Mouse (Mus musculus): ENCODE measurements around the gene Slco6d1. TPM values are rescaled to one million over a fixed set of nuclear protein-coding genes. Genes with fewer than 3 reads are reported as not detected.
"Not testable (repeated sequence)": the region's sequence is repeated elsewhere in the genome, so short reads cannot be mapped to it uniquely, and the experiment has no call there.

The Slco6d1 gene
- polyA plus RNA-seq (2012; fragmentation: generic; extraction: Trizol): not detected

GRCm38 (mm10) chr1:98420824-98421223 lies at the start of gene Slco6d1:
TSS of gene Slco6d1 (plus strand) at chr1:98421124.
- no peaks in the 10 kb centered on the region for H3K27me3 ChIP-seq (ENCODE audit: control insufficient read depth, insufficient read depth, insufficient read length)
- no peaks in the 10 kb centered on the region for H3K79me2 ChIP-seq (ENCODE audit: control insufficient read depth, insufficient read depth)
- no peak within 1 kb of the TSS for H3K4me2 ChIP-seq (ENCODE audit: low read depth)
- H3K36me3 ChIP-seq (ENCODE audit: control insufficient read depth, insufficient read depth): no peaks in the 10 kb centered on the region
- TF ChIP-seq TCF12 (IDR thresholded peaks at IDR 0.05; ENCODE audit: insufficient read depth, poor library complexity, severe bottlenecking): no peak
- TF ChIP-seq POLR2AphosphoS2 (IDR thresholded peaks at IDR 0.05; ENCODE audit: insufficient read length, low read depth): no peak
- no peak for TF ChIP-seq SRF (IDR thresholded peaks at IDR 0.05; ENCODE audit: control insufficient read depth, insufficient read length, low read depth)
- TF ChIP-seq CEBPB (IDR thresholded peaks at IDR 0.05; ENCODE audit: insufficient read depth, poor library complexity, severe bottlenecking): no peak
- no peak for TF ChIP-seq MAX (IDR thresholded peaks at IDR 0.05; ENCODE audit: low read depth)
- TF ChIP-seq MYOD1 (IDR thresholded peaks at IDR 0.05; ENCODE audit: control insufficient read depth in 1 of 3, insufficient read length in 2 of 3, low read depth in 2 of 3): no peak
- no peak for TF ChIP-seq E2F4 (IDR thresholded peaks at IDR 0.05; ENCODE audit: insufficient read depth)
- TF ChIP-seq POLR2A (IDR thresholded peaks at IDR 0.05; ENCODE audit: insufficient read length, low read depth): no peak
- TF ChIP-seq USF1 (IDR thresholded peaks at IDR 0.05; ENCODE audit: low read depth): no peak
- no peak for TF ChIP-seq REST (IDR thresholded peaks at IDR 0.05; ENCODE audit: insufficient read depth, insufficient read length)
- TF ChIP-seq TCF3 (IDR thresholded peaks at IDR 0.05; ENCODE audit: insufficient read length, low read depth): no peak
- no peak for TF ChIP-seq MYOG (IDR thresholded peaks at IDR 0.05; ENCODE audit: control insufficient read depth in 1 of 3, insufficient read depth in 1 of 3, insufficient read length in 2 of 3, low read depth in 2 of 3)
- no peak within 1 kb of the TSS for H3K4me3 ChIP-seq
- no peak within 1 kb of the TSS for H3ac ChIP-seq (ENCODE audit: control insufficient read depth, insufficient read length)

GRCm38 (mm10) chr1:98392001-98392400 lies 28.9 kb upstream of the Slco6d1 start:
- Histone ChIP-seq H3K79me2 (ENCODE audit: control insufficient read depth, insufficient read depth) (no peaks in the 10 kb centered on the region), H3K27me3 (ENCODE audit: control insufficient read depth, insufficient read depth, insufficient read length) (no peaks in the 10 kb centered on the region), H3ac (ENCODE audit: control insufficient read depth, insufficient read length) (no peak overlapping the region), H3K36me3 (ENCODE audit: control insufficient read depth, insufficient read depth) (no peaks in the 10 kb centered on the region), H3K4me2 (ENCODE audit: low read depth) (no peak overlapping the region), H3K4me3 (no peak overlapping the region)
- TF ChIP-seq TCF3 (IDR thresholded peaks at IDR 0.05; ENCODE audit: insufficient read length, low read depth) (no peak), MYOG (IDR thresholded peaks at IDR 0.05; ENCODE audit: control insufficient read depth in 1 of 3, insufficient read depth in 1 of 3, insufficient read length in 2 of 3, low read depth in 2 of 3) (no peak), SRF (IDR thresholded peaks at IDR 0.05; ENCODE audit: control insufficient read depth, insufficient read length, low read depth) (no peak), USF1 (IDR thresholded peaks at IDR 0.05; ENCODE audit: low read depth) (no peak), POLR2AphosphoS2 (IDR thresholded peaks at IDR 0.05; ENCODE audit: insufficient read length, low read depth) (no peak), E2F4 (IDR thresholded peaks at IDR 0.05; ENCODE audit: insufficient read depth) (no peak), POLR2A (IDR thresholded peaks at IDR 0.05; ENCODE audit: insufficient read length, low read depth) (no peak), REST (IDR thresholded peaks at IDR 0.05; ENCODE audit: insufficient read depth, insufficient read length) (no peak), MYOD1 (IDR thresholded peaks at IDR 0.05; ENCODE audit: control insufficient read depth in 1 of 3, insufficient read length in 2 of 3, low read depth in 2 of 3) (no peak), TCF12 (IDR thresholded peaks at IDR 0.05; ENCODE audit: insufficient read depth, poor library complexity, severe bottlenecking) (no peak), MAX (IDR thresholded peaks at IDR 0.05; ENCODE audit: low read depth) (no peak), CEBPB (IDR thresholded peaks at IDR 0.05; ENCODE audit: insufficient read depth, poor library complexity, severe bottlenecking) (no peak)

- no peak for TF ChIP-seq POLR2A (IDR thresholded peaks at IDR 0.05; ENCODE audit: insufficient read length, low read depth)
- TF ChIP-seq SRF (IDR thresholded peaks at IDR 0.05; ENCODE audit: control insufficient read depth, insufficient read length, low read depth): no peak
- no peak for TF ChIP-seq USF1 (IDR thresholded peaks at IDR 0.05; ENCODE audit: low read depth)
- TF ChIP-seq CEBPB (IDR thresholded peaks at IDR 0.05; ENCODE audit: insufficient read depth, poor library complexity, severe bottlenecking): no peak
- TF ChIP-seq TCF3 (IDR thresholded peaks at IDR 0.05; ENCODE audit: insufficient read length, low read depth): no peak
- TF ChIP-seq TCF12 (IDR thresholded peaks at IDR 0.05; ENCODE audit: insufficient read depth, poor library complexity, severe bottlenecking): no peak
- TF ChIP-seq MAX (IDR thresholded peaks at IDR 0.05; ENCODE audit: low read depth): no peak
- no peak for TF ChIP-seq E2F4 (IDR thresholded peaks at IDR 0.05; ENCODE audit: insufficient read depth)
- TF ChIP-seq MYOD1 (IDR thresholded peaks at IDR 0.05; ENCODE audit: control insufficient read depth in 1 of 3, insufficient read length in 2 of 3, low read depth in 2 of 3): no peak
- TF ChIP-seq REST (IDR thresholded peaks at IDR 0.05; ENCODE audit: insufficient read depth, insufficient read length): no peak
- TF ChIP-seq MYOG (IDR thresholded peaks at IDR 0.05; ENCODE audit: control insufficient read depth in 1 of 3, insufficient read depth in 1 of 3, insufficient read length in 2 of 3, low read depth in 2 of 3): no peak
- TF ChIP-seq POLR2AphosphoS2 (IDR thresholded peaks at IDR 0.05; ENCODE audit: insufficient read length, low read depth): no peak
- H3ac ChIP-seq (ENCODE audit: control insufficient read depth, insufficient read length): no peak overlapping the region
- no peaks in the 10 kb centered on the region for H3K36me3 ChIP-seq (ENCODE audit: control insufficient read depth, insufficient read depth)
- H3K4me3 ChIP-seq: no peak overlapping the region
- H3K79me2 ChIP-seq (ENCODE audit: control insufficient read depth, insufficient read depth): no peaks in the 10 kb centered on the region
- H3K4me2 ChIP-seq (ENCODE audit: low read depth): no peak overlapping the region
- no peaks in the 10 kb centered on the region for H3K27me3 ChIP-seq (ENCODE audit: control insufficient read depth, insufficient read depth, insufficient read length)
Observed at GRCm38 (mm10) chr1:98447929-98448328, 27.0 kb downstream of the Slco6d1 start.

- not testable (repeated sequence) for H3K79me2 ChIP-seq (ENCODE audit: control insufficient read depth, insufficient read depth); H3ac ChIP-seq (ENCODE audit: control insufficient read depth, insufficient read length); H3K36me3 ChIP-seq (ENCODE audit: control insufficient read depth, insufficient read depth); H3K27me3 ChIP-seq (ENCODE audit: control insufficient read depth, insufficient read depth, insufficient read length); H3K4me3 ChIP-seq; H3K4me2 ChIP-seq (ENCODE audit: low read depth)
Observed at GRCm38 (mm10) chr1:98459224-98459623, 38.3 kb downstream of the Slco6d1 start.

- not testable (repeated sequence) for H3K27me3 ChIP-seq (ENCODE audit: control insufficient read depth, insufficient read depth, insufficient read length); H3K79me2 ChIP-seq (ENCODE audit: control insufficient read depth, insufficient read depth); H3ac ChIP-seq (ENCODE audit: control insufficient read depth, insufficient read length); H3K4me2 ChIP-seq (ENCODE audit: low read depth); H3K4me3 ChIP-seq; H3K36me3 ChIP-seq (ENCODE audit: control insufficient read depth, insufficient read depth)
Observed at GRCm38 (mm10) chr1:98476381-98476780, 55.5 kb downstream of the Slco6d1 start.

Data from myocyte (in vitro differentiated cells).